Mouse (Mus musculus) testis, postnatal 10 days (tissue): ENCODE measurements around the gene Fam151b.

Experiments
- DNase-seq: peaks from one replicate; pipeline ENCODE4 v3.0.0; 2021; ENCODE audit warnings: low spot score

Gene Fam151b

DNA sequence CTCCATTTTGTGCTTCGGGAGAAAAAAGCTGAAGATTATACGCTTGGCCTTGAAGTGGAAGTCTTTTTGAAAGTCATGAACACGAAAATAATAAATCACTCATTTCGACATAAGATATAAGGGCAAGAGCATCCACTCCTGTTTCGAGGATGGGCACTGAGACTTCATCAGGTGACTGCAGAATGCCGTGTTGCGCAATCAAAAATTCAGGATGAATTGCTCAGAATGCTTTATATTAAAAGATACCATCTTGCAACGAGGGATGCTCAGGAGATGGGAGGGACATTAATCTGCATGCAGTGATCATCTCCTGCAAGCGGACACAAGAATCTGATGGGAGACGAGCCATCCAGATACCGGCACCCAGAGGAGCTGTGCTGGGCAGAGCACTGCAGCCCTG lies 64.2 kb downstream of the Fam151b start:
- no peak for DNase-seq

DNA sequence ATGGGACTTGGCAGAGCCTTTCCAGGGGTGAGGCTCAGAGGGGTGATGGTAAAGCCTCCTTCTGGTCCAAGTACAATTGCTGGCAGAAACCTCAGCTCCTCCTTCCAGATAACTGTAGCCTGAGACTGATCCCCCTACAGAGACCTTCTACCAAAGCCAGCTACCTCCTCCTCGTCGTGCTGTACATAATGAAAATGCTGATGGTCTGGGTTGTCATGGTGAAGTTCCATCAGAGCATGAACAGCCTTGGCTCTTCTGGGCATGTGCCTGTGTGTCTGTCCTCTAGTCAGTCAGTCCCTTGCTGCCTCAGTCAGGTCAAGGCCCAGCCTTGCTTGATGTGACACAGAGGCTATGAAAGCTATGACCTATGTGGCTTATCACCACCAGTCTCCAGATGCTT lies 73.3 kb downstream of the Fam151b start:
- no peak for DNase-seq

DNA sequence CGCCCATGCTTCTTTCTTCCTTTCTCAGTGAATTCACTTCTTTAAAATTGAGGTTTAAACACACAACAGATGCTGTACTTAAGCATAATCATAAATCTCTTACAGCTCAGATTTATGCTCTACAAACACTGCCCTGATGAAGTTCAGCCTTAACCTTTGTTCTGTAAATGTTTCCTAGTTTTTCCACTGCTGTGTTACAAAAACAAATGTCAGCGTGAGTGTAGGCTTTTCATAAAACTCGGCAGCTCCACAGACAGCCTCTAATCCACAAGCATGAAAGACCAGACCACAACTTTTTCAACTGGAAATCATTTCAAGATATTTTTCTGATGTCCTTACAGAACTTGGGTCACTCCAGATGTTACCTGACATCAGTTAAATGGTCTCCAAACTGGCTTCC lies 80.3 kb downstream of the Fam151b start:
- DNase-seq = no peak

DNA sequence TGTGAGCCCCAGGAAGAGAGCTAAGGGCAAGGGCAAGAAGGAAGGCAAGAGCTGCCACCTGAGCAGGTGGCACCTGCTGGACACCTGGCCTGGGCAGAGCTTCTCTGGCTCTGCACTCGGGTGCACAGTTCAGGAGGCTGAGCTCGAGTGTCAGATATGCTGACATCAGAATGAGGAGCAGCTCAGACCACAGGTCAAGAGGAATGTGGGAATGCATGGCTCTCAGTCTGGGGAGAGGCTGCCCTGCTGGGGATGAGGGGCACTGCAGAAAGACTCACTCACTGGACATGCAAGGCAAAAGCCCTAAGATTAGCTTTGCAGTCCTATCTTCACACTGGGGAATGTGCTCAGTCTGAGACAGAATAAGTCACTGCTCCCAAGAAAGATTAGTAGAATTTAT lies 81.8 kb downstream of the Fam151b start:
- peak; percentile 47 for DNase-seq
